ENCODE assay signal across 15 mouse cellular contexts in genomic region chr7:133743611-133744010, GRCm38 (mm10). TPM values are rescaled to one million over a fixed set of nuclear protein-coding genes. Genes with fewer than 3 reads are reported as not detected.
A peak's percentile ranks its signal among the peaks of the same experiment; 100 is the strongest.
DNase-seq lines count a peak whose midpoint lies in the region; ATAC-seq and TF ChIP-seq lines count a peak whose summit lies in the region.
"Had no signal": no experiment of that assay in that cellular context is flagged by ENCODE, and none has a peak within 500 bp of the region (broad histone marks: within the 10 kb centered on the region; RNA-seq: fewer than 3 reads in every experiment).

No protein-coding gene starts in this region.

- peak overlapping the region; percentile 33; the same call in 1 of the 2 replicates for H3K9ac ChIP-seq in heart, embryonic 12.5 days
- no peak overlapping the region for H3K9ac ChIP-seq in midbrain, postnatal 0 days (replicated peaks; ENCODE audit: low read length, poor library complexity, severe bottlenecking)
- no peak overlapping the region for H3K9ac ChIP-seq in midbrain, embryonic 13.5 days (replicated peaks)
- H3K9ac ChIP-seq: liver, embryonic 12.5 days had no signal

- peak; percentile 85 to 90 for DNase-seq in cerebellum, postnatal 10 days
- DNase-seq in cerebellum, adult 9-10 months: no peak
- DNase-seq in heart, postnatal 4 days: no peak
- DNase-seq in midbrain, postnatal 0 days (ENCODE audit: low spot score): peak; percentile 77
- DNase-seq in kidney, postnatal 14 days: no peak
- DNase-seq: B cell, adult 2 months; cerebellum, adult 2 months; kidney, adult 11 months; right cerebral cortex, adult 18-20 months; thymus, postnatal 14 days had no signal

- H3K4me2 ChIP-seq in heart, embryonic 12.5 days: no peak overlapping the region
- no peak overlapping the region for H3K4me2 ChIP-seq in midbrain, postnatal 0 days (ENCODE audit: low read depth, low read length, poor library complexity, severe bottlenecking)
- H3K4me2 ChIP-seq in midbrain, embryonic 13.5 days (replicated peaks): no peak overlapping the region
- H3K4me2 ChIP-seq: liver, embryonic 12.5 days had no signal

- 30% methylated on average over 4 of the region's 4 CpGs for WGBS in heart, embryonic 12.5 days
- WGBS in midbrain, postnatal 0 days: 65% methylated on average over 4 of the region's 4 CpGs
- WGBS in midbrain, embryonic 13.5 days: 73% methylated on average over 4 of the region's 4 CpGs

- ATAC-seq in heart, embryonic 12.5 days (ENCODE audit: insufficient number of reproducible peaks, low FRiP score): no peak
- ATAC-seq in midbrain, postnatal 0 days (ENCODE audit: low FRiP score): no peak
- no peak for ATAC-seq in midbrain, embryonic 13.5 days
- ATAC-seq in megakaryocyte, adult 5-6 weeks (ENCODE audit: poor library complexity, severe bottlenecking): no peak
- ATAC-seq: liver, embryonic 12.5 days had no signal

- H3K4me3 ChIP-seq in heart, embryonic 12.5 days: no peak overlapping the region
- no peak overlapping the region for H3K4me3 ChIP-seq in midbrain, postnatal 0 days (ENCODE audit: low read depth, low read length)
- no peak overlapping the region for H3K4me3 ChIP-seq in midbrain, embryonic 13.5 days (replicated peaks)
- H3K4me3 ChIP-seq: liver, embryonic 12.5 days had no signal

- peaks cover 25% of the 10 kb centered on the region for H3K36me3 ChIP-seq in heart, embryonic 12.5 days
- peaks cover 35% of the 10 kb centered on the region for H3K36me3 ChIP-seq in midbrain, postnatal 0 days (ENCODE audit: insufficient read depth, low read length)
- peaks cover 53% of the 10 kb centered on the region for H3K36me3 ChIP-seq in midbrain, embryonic 13.5 days

- no peaks in the 10 kb centered on the region for H3K27me3 ChIP-seq in heart, embryonic 12.5 days (replicated peaks)
- H3K27me3 ChIP-seq in midbrain, postnatal 0 days (ENCODE audit: insufficient read depth, low read length): no peaks in the 10 kb centered on the region
- no peaks in the 10 kb centered on the region for H3K27me3 ChIP-seq in midbrain, embryonic 13.5 days
- H3K27me3 ChIP-seq: liver, embryonic 12.5 days had no signal

- no peak for TF ChIP-seq CTCF in midbrain, postnatal 0 days (IDR thresholded peaks at IDR 0.05)

- H3K9me3 ChIP-seq in heart, embryonic 12.5 days (replicated peaks): no peaks in the 10 kb centered on the region
- no peaks in the 10 kb centered on the region for H3K9me3 ChIP-seq in midbrain, postnatal 0 days (ENCODE audit: low read length)
- H3K9me3 ChIP-seq in midbrain, embryonic 13.5 days: no peaks in the 10 kb centered on the region
- H3K9me3 ChIP-seq: G1E; liver, embryonic 12.5 days had no signal

- H3K4me1 ChIP-seq in heart, embryonic 12.5 days (replicated peaks): peaks cover 49% of the 10 kb centered on the region
- H3K4me1 ChIP-seq in midbrain, postnatal 0 days (ENCODE audit: insufficient read depth, low read length): no peaks in the 10 kb centered on the region
- H3K4me1 ChIP-seq in midbrain, embryonic 13.5 days (replicated peaks): no peaks in the 10 kb centered on the region

- H3K27ac ChIP-seq in heart, embryonic 12.5 days (ENCODE audit: poor library complexity, severe bottlenecking): peak overlapping the region; percentile 90
- no peak overlapping the region for H3K27ac ChIP-seq in midbrain, postnatal 0 days (ENCODE audit: low read depth, low read length)
- H3K27ac ChIP-seq in midbrain, embryonic 13.5 days: no peak overlapping the region
- H3K27ac ChIP-seq: liver, embryonic 12.5 days had no signal

RNA-seq across cellular contexts. Expression of gene Fank1, which starts 33.0 kb away (rescaled TPM):
- polyA plus RNA-seq in heart, embryonic 12.5 days (2016; fragmentation: Nextera tagmentation; extraction: Ambion mirVana): 0.37 TPM in 1 of 2 replicates, not detected in the other
- not detected for total RNA-seq in heart, postnatal 4 days (2021)
- total RNA-seq in midbrain, postnatal 0 days (2014; rRNA removed): 3.0 and 4.4 TPM in 2 replicates
- 8.7 and 8.8 TPM in 2 replicates for polyA plus RNA-seq in midbrain, postnatal 0 days (2015; fragmentation: Nextera tagmentation; extraction: Ambion mirVana)
- polyA plus RNA-seq in midbrain, embryonic 13.5 days (2015; fragmentation: Nextera tagmentation; extraction: Ambion mirVana): 2.7 and 3.8 TPM in 2 replicates
- not detected in 2 replicates for total RNA-seq in megakaryocyte, adult 5-6 weeks (2015)
- not detected in 2 replicates for total RNA-seq in megakaryocyte, adult 5-6 weeks (2017)
- total RNA-seq: G1E had no signal
- polyA plus RNA-seq: G1E had no signal

RNA-seq across cellular contexts. Expression of gene Uros, which starts 33.7 kb away (rescaled TPM):
- polyA plus RNA-seq in heart, embryonic 12.5 days (2016; fragmentation: Nextera tagmentation; extraction: Ambion mirVana): 34.6 and 37.5 TPM in 2 replicates
- 10 to 100 TPM; 13.0 to 14.5 TPM for total RNA-seq in heart, postnatal 4 days (2021)
- total RNA-seq in midbrain, postnatal 0 days (2014; rRNA removed): 17.4 and 25.9 TPM in 2 replicates
- polyA plus RNA-seq in midbrain, postnatal 0 days (2015; fragmentation: Nextera tagmentation; extraction: Ambion mirVana): 38.0 and 40.6 TPM in 2 replicates
- polyA plus RNA-seq in midbrain, embryonic 13.5 days (2015; fragmentation: Nextera tagmentation; extraction: Ambion mirVana): 58.6 and 59.0 TPM in 2 replicates
- 9.0 and 14.0 TPM in 2 replicates for total RNA-seq in megakaryocyte, adult 5-6 weeks (2015)
- 13.1 and 14.3 TPM in 2 replicates for total RNA-seq in megakaryocyte, adult 5-6 weeks (2017)

RNA-seq across cellular contexts. Expression of gene Bccip, which starts 34.5 kb away (rescaled TPM):
- 92.1 and 95.2 TPM in 2 replicates for polyA plus RNA-seq in heart, embryonic 12.5 days (2016; fragmentation: Nextera tagmentation; extraction: Ambion mirVana)
- total RNA-seq in heart, postnatal 4 days (2021): 10 to 100 TPM; 45.8 to 54.5 TPM
- total RNA-seq in midbrain, postnatal 0 days (2014; rRNA removed): 20.9 and 27.6 TPM in 2 replicates
- 91.0 and 95.1 TPM in 2 replicates for polyA plus RNA-seq in midbrain, postnatal 0 days (2015; fragmentation: Nextera tagmentation; extraction: Ambion mirVana)
- polyA plus RNA-seq in midbrain, embryonic 13.5 days (2015; fragmentation: Nextera tagmentation; extraction: Ambion mirVana): 110 TPM in 2 replicates
- 59.0 and 61.6 TPM in 2 replicates for total RNA-seq in megakaryocyte, adult 5-6 weeks (2015)
- 66.8 and 70.6 TPM in 2 replicates for total RNA-seq in megakaryocyte, adult 5-6 weeks (2017)

RNA-seq across cellular contexts. Expression of gene Dhx32, which starts 38.9 kb away (rescaled TPM):
- polyA plus RNA-seq in heart, embryonic 12.5 days (2016; fragmentation: Nextera tagmentation; extraction: Ambion mirVana): 30.5 and 31.9 TPM in 2 replicates
- 10 to 100 TPM; 39.0 to 41.5 TPM for total RNA-seq in heart, postnatal 4 days (2021)
- total RNA-seq in midbrain, postnatal 0 days (2014; rRNA removed): 35.5 and 40.8 TPM in 2 replicates
- 45.9 and 48.0 TPM in 2 replicates for polyA plus RNA-seq in midbrain, postnatal 0 days (2015; fragmentation: Nextera tagmentation; extraction: Ambion mirVana)
- polyA plus RNA-seq in midbrain, embryonic 13.5 days (2015; fragmentation: Nextera tagmentation; extraction: Ambion mirVana): 45.8 and 46.9 TPM in 2 replicates
- total RNA-seq in megakaryocyte, adult 5-6 weeks (2015): 4.0 and 7.0 TPM in 2 replicates
- total RNA-seq in megakaryocyte, adult 5-6 weeks (2017): 17.7 and 25.4 TPM in 2 replicates

Comparison
In these comparisons a context has a peak if more than half of its experiments do, and no peak if none do; other contexts are left out.
1. DNase-seq: peak in cerebellum, postnatal 10 days (2 of 2) and midbrain, postnatal 0 days (single experiment); none in cerebellum, adult 9-10 months (single experiment), heart, postnatal 4 days (single experiment) and kidney, postnatal 14 days (single experiment).